Mouse (Mus musculus): Measurements from ENCODE around the gene C1qb. TPM values are rescaled to one million over a fixed set of nuclear protein-coding genes. Genes with fewer than 3 reads are reported as not detected.

The C1qb gene
- total and polyA plus RNA-seq, 3 experiments, result not detected

DNA sequence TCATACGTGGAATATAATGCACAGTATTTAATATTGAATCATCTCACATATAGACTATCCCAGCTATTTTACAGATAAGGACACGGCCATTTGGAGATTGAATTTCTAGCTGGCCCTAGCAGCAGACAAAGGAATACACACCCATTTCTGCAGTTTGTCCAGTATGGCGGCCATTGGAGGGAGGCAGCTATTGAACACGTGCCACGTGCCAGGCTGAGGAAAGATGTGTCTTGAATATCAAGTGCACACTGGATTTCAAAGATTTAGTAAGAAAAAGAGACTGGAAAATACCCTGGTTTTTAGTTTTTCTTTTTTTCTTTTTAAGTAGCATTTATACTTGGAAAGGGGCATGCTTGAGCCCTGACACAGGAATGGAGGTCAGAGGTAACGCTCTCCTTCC is 38.8 kb downstream of the C1qb start:
- in situ Hi-C loops (cut with MboI; ENCODE audit: low pct_ligation_motif_present, low pct_unique_long_range_greater_than_20kb, low sequenced_read_pairs) (no loop called here), dilution Hi-C loops (cut with MboI; ENCODE audit: extremely low pct_ligation_motif_present, extremely low pct_unique_long_range_greater_than_20kb, low sequenced_read_pairs) (no loop called here)
- no peak overlapping the region for H3K9ac ChIP-seq (ENCODE audit: insufficient read depth, low read depth)
- H3K36me3 ChIP-seq (replicated peaks in 1 of 2; ENCODE audit: control insufficient read depth in 1 of 2, insufficient read depth in 1 of 2, low read length in 1 of 2), result no peaks in the 10 kb centered on the region
- H3K27ac ChIP-seq (ENCODE audit: insufficient read depth, low read depth), result no peak overlapping the region
- no peak overlapping the region for H3K4me3 ChIP-seq (replicated peaks in 1 of 3; ENCODE audit: low read depth in 2 of 3, low read length in 2 of 3, poor library complexity in 1 of 3)
- no peak overlapping the region for H3K4me2 ChIP-seq (ENCODE audit: insufficient read depth, low read depth, poor library complexity, severe bottlenecking)
- H3K27me3 ChIP-seq (replicated peaks), result peaks cover 71% of the 10 kb centered on the region
- DNase-seq (ENCODE audit: extremely low read depth), result no peak
- H3K9me3 ChIP-seq (replicated peaks; ENCODE audit: low read length), result no peaks in the 10 kb centered on the region
- no peaks in the 10 kb centered on the region for H3K79me2 ChIP-seq (replicated peaks; ENCODE audit: control insufficient read depth, extremely low read depth, insufficient read depth, poor library complexity, severe bottlenecking)
- TF ChIP-seq ZMIZ1 (IDR thresholded peaks at IDR 0.05; ENCODE audit: low read depth, low read length) (no peak), MEF2A (IDR thresholded peaks at IDR 0.05; ENCODE audit: borderline replicate concordance, low read depth, low read length) (no peak), MAX (IDR thresholded peaks at IDR 0.05; ENCODE audit: low read length) (no peak), BHLHE40 (IDR thresholded peaks at IDR 0.05; ENCODE audit: low read depth, low read length) (peak; percentile 58), MAZ (IDR thresholded peaks at IDR 0.05; ENCODE audit: low read depth, low read length) (no peak), ZNF384 (IDR thresholded peaks at IDR 0.05; ENCODE audit: low read depth, low read length) (no peak)
- peaks cover 8 to 12% of the 10 kb centered on the region in 2 experiments; a peak in 3 of 4 replicates for H3K4me1 ChIP-seq (ENCODE audit: control insufficient read depth in 1 of 2, insufficient read depth in 2 of 2)

DNA sequence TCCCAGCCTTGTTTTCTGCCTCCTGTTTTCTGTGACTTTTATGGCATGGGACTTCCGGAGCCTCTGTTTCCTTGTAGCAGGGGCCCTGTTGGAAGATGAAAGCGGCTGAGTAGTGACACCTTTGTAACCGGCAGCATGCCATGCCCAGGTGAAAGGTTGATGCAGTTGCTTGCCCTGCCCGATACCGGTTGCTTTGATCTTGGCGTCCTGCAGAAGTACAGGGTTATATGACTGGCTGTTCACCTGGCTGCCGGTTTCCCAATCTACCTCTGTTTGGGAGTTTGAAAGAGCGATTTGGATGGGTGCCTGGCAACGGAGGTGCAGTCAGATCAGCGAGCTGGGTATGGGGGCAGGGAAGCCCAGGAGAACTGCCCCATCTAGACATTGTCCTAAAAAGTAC is 43.2 kb downstream of the C1qb start:
- Histone ChIP-seq H3K9me3 (replicated peaks; ENCODE audit: low read length) (no peaks in the 10 kb centered on the region), H3K36me3 (replicated peaks in 1 of 2; ENCODE audit: control insufficient read depth in 1 of 2, insufficient read depth in 1 of 2, low read length in 1 of 2) (no peaks in the 10 kb centered on the region), H3K27ac (ENCODE audit: insufficient read depth, low read depth) (no peak overlapping the region), H3K4me1 (ENCODE audit: control insufficient read depth in 1 of 2, insufficient read depth in 2 of 2) (peaks cover 1 to 2% of the 10 kb centered on the region in 2 experiments; a peak in 2 of 4 replicates), H3K9ac (ENCODE audit: insufficient read depth, low read depth) (no peak overlapping the region), H3K4me3 (replicated peaks in 1 of 3; ENCODE audit: low read depth in 2 of 3, low read length in 2 of 3, poor library complexity in 1 of 3) (no peak overlapping the region), H3K79me2 (replicated peaks; ENCODE audit: control insufficient read depth, extremely low read depth, insufficient read depth, poor library complexity, severe bottlenecking) (no peaks in the 10 kb centered on the region), H3K4me2 (ENCODE audit: insufficient read depth, low read depth, poor library complexity, severe bottlenecking) (no peak overlapping the region), H3K27me3 (replicated peaks) (peaks cover 74% of the 10 kb centered on the region)
- in situ Hi-C loops (cut with MboI; ENCODE audit: low pct_ligation_motif_present, low pct_unique_long_range_greater_than_20kb, low sequenced_read_pairs), result loop anchor here (5.0 kb wide), 2 partner anchors 34 to 166 kb away; no protein-coding TSS in a partner anchor
- no peak for TF ChIP-seq SIN3A (IDR thresholded peaks at IDR 0.05; ENCODE audit: low read length)
- TF ChIP-seq MYC (IDR thresholded peaks at IDR 0.05; ENCODE audit: low read depth, low read length), result no peak
- TF ChIP-seq CHD1 (IDR thresholded peaks at IDR 0.05; ENCODE audit: low read depth, low read length), result no peak
- no peak for TF ChIP-seq JUN (IDR thresholded peaks at IDR 0.05; ENCODE audit: insufficient read depth, low read depth, low read length)
- no peak for TF ChIP-seq HCFC1 (IDR thresholded peaks at IDR 0.05; ENCODE audit: low read depth, low read length)
- no peak for DNase-seq (ENCODE audit: extremely low read depth)
- dilution Hi-C loops (cut with MboI; ENCODE audit: extremely low pct_ligation_motif_present, extremely low pct_unique_long_range_greater_than_20kb, low sequenced_read_pairs), result no loop called here

DNA sequence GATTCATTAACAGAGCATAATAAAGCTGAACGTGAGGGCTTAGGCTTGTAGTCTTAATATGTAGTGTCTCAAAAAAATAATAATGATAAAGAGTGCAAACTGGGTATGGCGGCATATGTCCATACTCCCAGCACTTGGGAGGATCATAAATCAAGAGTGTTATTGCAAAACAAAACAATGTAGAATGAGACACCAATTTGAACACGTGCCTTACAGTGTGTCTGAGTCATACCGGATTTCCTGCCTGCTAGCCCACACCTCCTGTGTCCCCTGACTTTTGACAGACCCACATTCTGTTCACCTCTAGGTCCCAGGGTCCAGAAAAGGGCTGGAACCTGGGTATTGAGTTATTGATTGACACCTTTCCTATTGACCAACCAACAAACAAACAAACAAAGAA is 44.0 kb downstream of the C1qb start:
- dilution Hi-C loops (cut with MboI; ENCODE audit: extremely low pct_ligation_motif_present, extremely low pct_unique_long_range_greater_than_20kb, low sequenced_read_pairs) (no loop called here), in situ Hi-C loops (cut with MboI; ENCODE audit: low pct_ligation_motif_present, low pct_unique_long_range_greater_than_20kb, low sequenced_read_pairs) (loop anchor here (5.0 kb wide), 2 partner anchors 35 to 165 kb away; no protein-coding TSS in a partner anchor)
- Histone ChIP-seq H3K4me3 (replicated peaks in 1 of 3; ENCODE audit: low read depth in 2 of 3, low read length in 2 of 3, poor library complexity in 1 of 3) (no peak overlapping the region), H3K27ac (ENCODE audit: insufficient read depth, low read depth) (no peak overlapping the region), H3K27me3 (replicated peaks) (peaks cover 77% of the 10 kb centered on the region), H3K9ac (ENCODE audit: insufficient read depth, low read depth) (no peak overlapping the region), H3K4me2 (ENCODE audit: insufficient read depth, low read depth, poor library complexity, severe bottlenecking) (no peak overlapping the region), H3K79me2 (replicated peaks; ENCODE audit: control insufficient read depth, extremely low read depth, insufficient read depth, poor library complexity, severe bottlenecking) (no peaks in the 10 kb centered on the region), H3K9me3 (replicated peaks; ENCODE audit: low read length) (no peaks in the 10 kb centered on the region), H3K36me3 (replicated peaks in 1 of 2; ENCODE audit: control insufficient read depth in 1 of 2, insufficient read depth in 1 of 2, low read length in 1 of 2) (no peaks in the 10 kb centered on the region), H3K4me1 (ENCODE audit: control insufficient read depth in 1 of 2, insufficient read depth in 2 of 2) (0 out of 4 replicates have a peak, but pooled peaks cover 0 to 2% of the 10 kb centered on the region in 2 experiments)
- TF ChIP-seq TCF12 (IDR thresholded peaks at IDR 0.05; ENCODE audit: low read depth, low read length), result no peak
- TF ChIP-seq BHLHE40 (IDR thresholded peaks at IDR 0.05; ENCODE audit: low read depth, low read length), result 0 out of 2 replicates have a peak, but pooled peaks have one; percentile 44
- DNase-seq (ENCODE audit: extremely low read depth), result no peak

Measured in CH12.LX (cell line).